Mouse (Mus musculus): Measurements from ENCODE around the gene Cox19.

DNA sequence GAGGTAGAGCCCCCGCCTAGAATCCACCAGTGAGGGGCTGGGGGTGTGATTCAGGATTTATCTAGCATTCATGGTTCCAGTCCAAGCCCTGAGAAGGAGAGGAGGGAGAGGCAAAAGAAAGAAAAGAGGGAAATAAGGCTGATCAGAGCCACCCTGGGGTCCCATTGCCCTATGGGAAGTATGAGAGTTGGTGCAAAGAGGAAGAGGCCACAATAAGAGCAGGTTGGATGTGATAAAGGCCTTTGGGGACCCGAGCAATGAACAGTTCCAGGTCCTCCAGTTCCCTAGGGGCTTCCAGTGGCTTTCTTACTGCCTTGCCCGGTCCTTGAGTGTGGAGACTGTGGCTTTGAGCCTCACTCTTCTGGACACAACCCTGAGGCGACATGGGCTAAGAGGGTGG, 63.4 kb downstream of the Cox19 start:
- no peak for TF ChIP-seq CTCF (IDR thresholded peaks at IDR 0.05; ENCODE audit: low read depth)
- TF ChIP-seq EP300 (IDR thresholded peaks at IDR 0.05; ENCODE audit: low read depth): no peak

All from heart, postnatal 0 days (tissue).